Mouse (Mus musculus): Measurements from ENCODE around the gene 1700021F05Rik.

1700021F05Rik gene

DNA sequence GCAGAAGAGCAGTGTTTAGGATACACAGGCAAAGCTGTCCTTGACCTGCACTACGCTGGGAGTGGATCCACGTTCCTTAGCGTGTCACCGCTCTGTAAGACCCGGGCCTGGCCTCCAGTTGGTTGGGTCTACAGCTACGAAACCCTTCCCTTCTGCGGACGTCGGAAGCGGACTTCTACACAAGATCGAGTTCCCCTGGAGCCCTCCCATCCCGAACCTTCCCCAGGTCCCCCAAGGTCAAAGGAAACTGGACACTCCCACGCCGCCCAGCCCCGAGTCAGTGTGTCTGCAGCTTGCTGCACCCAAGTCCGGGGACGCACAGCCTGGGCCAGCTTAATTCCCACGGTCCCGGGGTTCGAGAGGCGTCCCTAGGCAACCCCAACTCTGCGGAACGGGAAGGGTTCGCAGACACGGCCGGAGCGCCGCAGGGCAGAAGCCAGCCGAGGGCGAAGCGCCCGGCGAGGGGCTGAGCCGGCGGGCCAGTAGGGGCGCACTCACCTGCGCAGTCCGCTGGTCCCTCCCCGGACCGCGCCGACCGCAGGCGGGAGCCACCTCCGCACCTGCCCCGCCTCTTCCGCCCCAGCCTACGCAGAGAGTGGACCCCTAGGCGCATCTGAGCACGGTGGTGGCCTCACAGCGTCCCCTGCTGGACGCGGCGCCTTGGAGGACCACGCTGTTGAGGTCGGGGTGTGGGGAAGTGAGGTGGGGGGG, at the start of gene 1700021F05Rik:
1700021F05Rik (minus strand) TSS at position 553 of the 711 bp plus-strand sequence.
- peak; percentile 90 for DNase-seq (ENCODE audit: low spot score)

- DNase-seq (ENCODE audit: low spot score): no peak
These were observed 47.8 kb upstream of the 1700021F05Rik start for GRCm38 (mm10) chr10:43588470-43589177.

- DNase-seq (ENCODE audit: low spot score): no peak
These were observed 43.7 kb upstream of the 1700021F05Rik start for GRCm38 (mm10) chr10:43584538-43584937.

GRCm38 (mm10) chr10:43581260-43581659, 40.5 kb upstream of the 1700021F05Rik start:
- DNase-seq (ENCODE audit: low spot score): no peak

- no peak for DNase-seq (ENCODE audit: low spot score)
These were observed 39.9 kb upstream of the 1700021F05Rik start for GRCm38 (mm10) chr10:43580649-43581078.

DNA sequence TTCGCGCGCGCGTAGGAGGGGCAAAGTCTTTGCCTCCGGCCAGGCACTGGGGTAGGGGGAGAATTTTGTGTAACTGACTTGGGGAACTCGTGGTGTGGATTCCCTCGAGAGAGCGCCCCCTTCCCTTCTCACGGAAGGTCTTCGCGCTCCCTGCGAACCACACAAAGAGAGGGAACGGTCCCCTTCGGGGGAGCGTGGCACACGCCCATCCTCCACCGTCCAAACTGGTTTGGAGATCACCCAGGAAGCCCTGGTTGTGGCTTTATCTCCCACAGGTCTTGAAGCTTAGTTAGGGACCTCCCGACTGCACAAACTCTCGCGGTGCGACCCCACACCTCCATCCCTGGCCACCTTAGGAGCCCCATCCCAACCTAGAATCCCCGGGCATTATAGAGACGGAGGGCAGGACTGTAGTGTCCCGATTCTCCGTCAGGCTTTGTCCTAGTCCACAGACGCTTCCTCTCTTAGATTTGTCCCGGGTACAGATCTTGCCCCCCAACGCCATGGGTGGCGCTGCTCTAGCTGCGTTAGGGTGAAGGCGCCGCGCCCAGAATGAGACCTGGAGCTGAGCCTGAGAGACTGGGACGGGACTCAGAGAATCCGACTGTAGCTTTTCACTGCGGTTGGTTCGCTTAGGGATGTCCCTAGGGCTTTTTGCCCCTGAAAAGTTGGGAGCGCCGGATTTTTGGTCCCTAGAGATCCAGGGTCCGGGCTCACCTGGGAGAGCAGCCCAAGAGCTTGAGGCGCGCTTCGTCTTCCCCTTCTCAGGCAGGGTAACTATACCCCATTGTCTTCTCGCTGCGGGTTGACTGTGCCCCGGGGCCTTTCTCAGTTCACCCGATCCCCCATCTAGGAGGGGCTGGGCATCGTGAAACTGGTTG, 38.8 kb upstream of the 1700021F05Rik start:
- DNase-seq (ENCODE audit: low spot score): no peak

GRCm38 (mm10) chr10:43578754-43579380, 38.1 kb upstream of the 1700021F05Rik start:
- DNase-seq (ENCODE audit: low spot score): no peak

- DNase-seq (ENCODE audit: low spot score): no peak
These were observed 37.6 kb upstream of the 1700021F05Rik start for GRCm38 (mm10) chr10:43578366-43578753.

GRCm38 (mm10) chr10:43577997-43578331, 37.2 kb upstream of the 1700021F05Rik start, which contains the start of gene Cd24a:
Gene Cd24a, plus strand, starts transcription at chr10:43578284.
- no peak for DNase-seq (ENCODE audit: low spot score)

DNA sequence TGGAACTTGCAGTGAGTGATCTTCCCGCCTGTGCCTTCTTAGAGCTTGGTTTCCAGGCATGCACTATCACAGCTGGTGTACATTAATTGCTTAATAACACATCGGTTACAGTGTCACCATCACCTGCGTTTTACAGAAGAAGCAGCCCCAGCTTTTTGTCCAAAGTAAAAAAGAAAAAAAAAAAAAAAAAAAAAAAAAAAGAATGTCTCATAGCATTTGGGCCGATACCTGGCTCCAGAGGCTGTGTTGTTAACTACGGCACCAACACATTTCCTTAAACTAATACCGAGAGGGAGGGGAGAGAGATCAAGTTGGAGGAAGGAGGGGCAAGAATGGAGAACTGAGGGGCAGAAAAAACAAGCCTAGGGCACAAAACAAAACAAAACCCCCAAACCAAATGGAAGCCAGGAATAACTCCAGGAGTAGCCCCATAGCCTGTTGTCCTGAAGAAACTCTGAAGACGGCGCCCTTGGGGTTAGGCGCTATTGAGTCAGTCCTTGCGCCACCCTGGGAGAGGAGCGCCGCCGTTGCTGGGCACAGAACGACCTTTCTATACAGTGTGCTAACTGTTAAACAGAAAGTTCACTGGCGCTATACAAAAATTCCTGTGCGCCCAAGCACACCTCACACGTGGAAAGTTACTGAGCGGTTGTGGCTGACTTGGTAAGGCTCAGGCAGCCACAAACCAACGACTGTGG, 36.7 kb upstream of the 1700021F05Rik start:
- no peak for DNase-seq (ENCODE audit: low spot score)

- peak; percentile 82 for DNase-seq (ENCODE audit: low spot score)
These were observed 34.2 kb upstream of the 1700021F05Rik start for GRCm38 (mm10) chr10:43574956-43575355.

GRCm38 (mm10) chr10:43574352-43574751, 33.6 kb upstream of the 1700021F05Rik start:
- DNase-seq (ENCODE audit: low spot score): no peak

DNA sequence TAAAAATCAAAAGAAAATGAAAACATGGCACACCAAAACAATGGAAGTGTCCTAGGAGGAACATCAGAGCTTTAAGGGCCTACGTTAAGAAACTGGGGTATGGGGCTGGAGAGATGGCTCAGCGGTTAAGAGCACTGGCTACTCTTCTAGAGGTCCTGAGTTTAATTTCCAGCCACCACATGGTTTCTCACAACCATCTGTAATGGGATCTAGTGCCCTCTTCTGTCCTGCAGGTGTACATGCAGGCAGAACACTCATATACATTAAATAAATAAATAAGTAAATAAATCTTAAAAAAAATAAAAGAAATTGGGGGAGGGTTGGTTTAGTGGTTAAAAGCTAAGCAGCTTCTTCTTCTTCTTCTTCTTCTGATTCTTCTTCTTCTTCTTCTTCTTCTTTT, 20.5 kb upstream of the 1700021F05Rik start:
- no peak for DNase-seq (ENCODE audit: low spot score)

DNA sequence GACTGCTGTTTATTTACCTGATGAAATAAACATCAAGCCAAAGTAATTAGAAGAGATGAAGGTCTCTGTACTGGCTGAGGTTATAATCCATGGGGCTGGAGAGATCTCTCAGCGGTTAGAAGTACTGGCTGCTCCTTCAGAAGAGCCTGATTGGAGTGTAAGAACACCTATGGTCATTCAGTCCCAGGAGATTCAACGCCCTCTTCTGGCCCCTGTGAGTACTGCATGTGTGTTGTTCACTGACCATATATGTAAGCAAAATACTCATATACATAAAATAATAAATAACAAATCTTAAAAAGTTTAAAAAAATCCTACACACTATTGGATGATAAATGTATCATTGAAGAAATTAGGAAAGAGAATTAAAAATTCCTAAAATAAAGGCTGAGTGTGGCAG, 20.0 kb upstream of the 1700021F05Rik start:
- DNase-seq (ENCODE audit: low spot score): no peak

DNA sequence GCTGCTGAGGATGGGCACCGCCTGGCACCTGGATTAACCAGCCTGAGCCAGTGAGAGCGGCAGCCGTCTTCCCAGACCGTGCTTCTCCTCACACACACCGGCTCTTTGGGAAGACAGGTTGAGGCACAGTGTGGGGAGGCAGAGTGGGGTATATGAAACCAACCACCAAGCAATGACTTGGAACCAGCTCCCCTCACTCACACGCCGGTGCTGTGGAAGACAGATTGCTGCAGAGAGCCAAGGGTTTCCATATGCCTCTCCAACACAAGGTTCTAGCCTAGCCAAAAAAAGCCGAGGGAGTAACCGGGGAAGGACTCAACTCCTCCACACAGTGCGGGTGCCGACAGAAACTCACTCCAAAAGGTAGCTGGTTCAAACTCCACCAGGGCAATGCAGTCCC, 18.5 kb upstream of the 1700021F05Rik start:
- DNase-seq (ENCODE audit: low spot score): no peak

DNA sequence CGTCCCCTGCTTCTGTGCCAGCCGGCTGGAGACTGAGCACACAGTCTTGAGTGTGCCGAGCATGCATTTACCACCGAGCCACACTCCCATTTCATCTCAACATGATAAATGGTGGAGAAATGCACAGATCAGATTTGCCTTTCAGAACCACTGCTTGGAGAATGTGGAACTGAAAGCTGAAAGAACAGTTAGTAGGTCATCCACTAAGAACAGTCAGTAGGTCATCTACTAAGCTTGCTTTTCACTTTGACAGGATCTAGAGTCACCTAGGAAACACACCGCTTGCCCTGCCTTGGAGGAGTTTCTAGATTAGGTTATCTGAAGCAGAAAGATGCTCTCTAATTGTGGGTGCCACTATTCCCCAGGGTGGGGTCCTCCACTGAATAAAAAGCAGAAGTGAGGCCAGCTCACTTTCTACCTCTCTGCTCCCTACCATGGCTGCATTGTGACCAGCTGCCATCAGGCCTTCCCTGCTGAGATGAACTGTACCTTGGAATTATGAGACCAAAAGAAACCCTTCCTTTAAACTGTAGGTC, 16.9 kb upstream of the 1700021F05Rik start:
- DNase-seq (ENCODE audit: low spot score): no peak

DNA sequence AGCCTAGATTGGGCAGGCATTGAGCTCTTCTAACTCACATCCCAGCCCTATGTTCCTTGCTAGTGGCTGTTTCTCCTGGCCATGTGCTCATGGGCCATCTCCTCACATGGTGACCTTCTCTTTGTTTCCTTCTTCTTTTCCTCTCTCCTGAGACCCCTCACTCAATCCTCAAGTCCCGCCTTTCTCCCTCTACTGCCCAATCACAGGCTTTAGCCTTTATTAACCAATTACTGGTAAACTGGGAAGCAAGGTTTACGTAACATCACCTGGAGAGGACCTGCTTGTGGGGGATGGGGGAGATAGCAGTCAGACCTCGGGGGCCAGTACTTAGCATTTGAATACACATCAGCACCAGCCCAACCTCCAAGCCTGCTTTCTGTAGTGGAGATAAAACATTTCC, 10.6 kb upstream of the 1700021F05Rik start:
- DNase-seq (ENCODE audit: low spot score): no peak

- DNase-seq (ENCODE audit: low spot score): no peak
These were observed 10.1 kb upstream of the 1700021F05Rik start for GRCm38 (mm10) chr10:43550923-43551322.

- DNase-seq (ENCODE audit: low spot score): no peak
These were observed 8.6 kb upstream of the 1700021F05Rik start for GRCm38 (mm10) chr10:43549411-43549810.

GRCm38 (mm10) chr10:43541153-43541544, 355 bp upstream of the 1700021F05Rik start:
- no peak for DNase-seq (ENCODE audit: low spot score)

DNA sequence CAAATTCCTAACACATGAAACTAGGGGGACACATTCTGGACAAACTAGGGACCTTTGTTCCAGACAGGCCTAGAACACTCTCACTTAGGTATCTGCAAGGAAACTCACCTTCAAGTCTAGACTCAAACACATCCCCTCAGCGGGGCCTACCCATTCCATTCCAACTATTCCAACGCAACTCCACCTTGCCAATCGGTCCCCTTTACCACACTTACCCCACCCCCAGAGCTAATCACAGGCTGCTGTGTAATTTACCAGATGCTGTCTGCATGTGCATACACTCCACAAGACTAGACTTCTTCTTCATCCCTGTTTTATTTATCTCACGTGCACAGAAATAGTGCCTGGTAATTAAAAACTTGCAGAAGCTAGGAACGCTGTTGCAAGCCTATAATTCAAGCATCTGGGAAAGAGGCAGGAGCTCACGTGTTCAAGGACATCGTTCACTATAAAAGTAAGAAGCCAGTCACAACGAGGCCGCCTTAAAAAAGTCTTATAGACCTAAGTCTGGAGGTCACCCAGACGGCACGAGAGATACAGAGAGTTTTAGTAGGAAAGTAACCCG, 966 bp downstream of the 1700021F05Rik start:
- DNase-seq (ENCODE audit: low spot score): peak; percentile 14

All from adipocyte (in vitro differentiated cells).